Mouse (Mus musculus) CD8-positive naive resting alpha-beta T cell, adult 57 days (primary cell): Measurements from ENCODE around the gene 1700080O16Rik. TPM values are rescaled to one million over a fixed set of nuclear protein-coding genes. Genes with fewer than 3 reads are reported as not detected.

Source experiments
- total RNA-seq: library from RNA; stranded (reverse); gene quantifications from one replicate; pipeline ENCODE4 v1.2.4, GENCODE M21; 2023

Gene 1700080O16Rik
- not detected for total RNA-seq

DNA sequence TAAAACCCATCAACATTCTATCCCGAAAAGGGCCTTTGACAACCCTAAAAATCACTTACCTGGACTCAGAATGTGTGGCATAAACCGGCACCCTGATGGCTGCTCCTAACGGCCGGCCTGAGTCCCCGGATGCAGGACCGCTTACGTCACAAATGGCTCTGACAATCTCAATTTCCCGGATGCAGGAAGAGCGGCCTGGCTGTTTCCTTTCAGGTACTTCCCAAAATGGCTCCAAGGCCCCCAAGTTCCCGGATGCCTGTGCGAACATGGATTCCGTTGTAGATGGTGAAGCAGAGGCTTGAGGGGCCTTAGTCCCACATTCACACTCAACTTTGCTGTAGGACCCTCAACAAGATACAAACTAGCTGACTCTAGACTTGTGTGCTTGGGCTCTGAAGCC is at the start of gene 1700080O16Rik:
Gene 1700080O16Rik (minus strand): TSS at position 101 of the 400 bp plus-strand sequence.

Other genes with a start within 250 kb of the 1700080O16Rik start
- not detected for gene Usp26, start 171.5 kb downstream of the 1700080O16Rik start, total RNA-seq
- gene Gpc4, start 192.5 kb upstream of the 1700080O16Rik start, total RNA-seq: 0.18 TPM